Mouse (Mus musculus): ENCODE data around the gene Sema3e. TPM values are rescaled to one million over a fixed set of nuclear protein-coding genes. Genes with fewer than 3 reads are reported as not detected.

Sema3e gene
- total RNA-seq, 1 experiment = 24.6 TPM

- no peaks in the 10 kb centered on the region for H3K4me1 ChIP-seq (ENCODE audit: control insufficient read depth in 2 of 2, insufficient read depth in 2 of 2, low read length in 2 of 2, poor library complexity in 1 of 2)
- no peaks in the 10 kb centered on the region for H3K9me3 ChIP-seq (ENCODE audit: control insufficient read depth, insufficient read depth, low read depth, low read length)
- DNase-seq (ENCODE audit: low read depth, low spot score) = no peak
- no peak overlapping the region for H3K27ac ChIP-seq (ENCODE audit: insufficient read depth, low read depth, low read length, poor library complexity, severe bottlenecking)
- TF ChIP-seq ZC3H11A (IDR thresholded peaks at IDR 0.05; ENCODE audit: borderline replicate concordance, low read depth, low read length) (no peak), HCFC1 (IDR thresholded peaks at IDR 0.05; ENCODE audit: borderline replicate concordance, insufficient read depth, low read length) (no peak), MAFK (IDR thresholded peaks at IDR 0.05; ENCODE audit: insufficient read depth, low read depth, low read length) (no peak), ZNF384 (IDR thresholded peaks at IDR 0.05; ENCODE audit: low read depth, low read length) (no peak), CHD2 (IDR thresholded peaks at IDR 0.05; ENCODE audit: low read depth, low read length) (no peak)
- no peaks in the 10 kb centered on the region for H3K36me3 ChIP-seq (ENCODE audit: control insufficient read depth, insufficient read depth, low read length, poor library complexity, severe bottlenecking)
- no peak overlapping the region for H3K9ac ChIP-seq (ENCODE audit: insufficient read depth, low read depth, low read length, poor library complexity, severe bottlenecking)
- H3K4me3 ChIP-seq (ENCODE audit: insufficient read depth in 1 of 2, low read depth in 1 of 2, low read length in 2 of 2, poor library complexity in 1 of 2, severe bottlenecking in 1 of 2) = no peak overlapping the region
- in situ Hi-C loops (cut with MboI; ENCODE audit: low sequenced_read_pairs in 2 of 2, unreplicated experiment in 2 of 2) = no loop called here
Observed at GRCm38 (mm10) chr5:14062918-14063481, 37.9 kb downstream of the Sema3e start.

- DNase-seq (ENCODE audit: low read depth, low spot score) = peak; percentile 26
- Histone ChIP-seq H3K9me3 (ENCODE audit: control insufficient read depth, insufficient read depth, low read depth, low read length) (no peaks in the 10 kb centered on the region), H3K27ac (ENCODE audit: insufficient read depth, low read depth, low read length, poor library complexity, severe bottlenecking) (no peak overlapping the region; the same call in 1 of the 2 replicates), H3K9ac (ENCODE audit: insufficient read depth, low read depth, low read length, poor library complexity, severe bottlenecking) (no peak overlapping the region), H3K36me3 (ENCODE audit: control insufficient read depth, insufficient read depth, low read length, poor library complexity, severe bottlenecking) (no peaks in the 10 kb centered on the region), H3K4me1 (ENCODE audit: control insufficient read depth in 2 of 2, insufficient read depth in 2 of 2, low read length in 2 of 2, poor library complexity in 1 of 2) (peaks cover 0 to 3% of the 10 kb centered on the region in 2 experiments; a peak in 1 of 4 replicates), H3K4me3 (ENCODE audit: insufficient read depth in 1 of 2, low read depth in 1 of 2, low read length in 2 of 2, poor library complexity in 1 of 2, severe bottlenecking in 1 of 2) (no peak overlapping the region)
- TF ChIP-seq MAFK (IDR thresholded peaks at IDR 0.05; ENCODE audit: insufficient read depth, low read depth, low read length) (peak; percentile 96), CHD2 (IDR thresholded peaks at IDR 0.05; ENCODE audit: low read depth, low read length) (no peak)
- in situ Hi-C loops (cut with MboI; ENCODE audit: low sequenced_read_pairs in 2 of 2, unreplicated experiment in 2 of 2) = no loop called here
Observed at GRCm38 (mm10) chr5:14073152-14073551, 48.1 kb downstream of the Sema3e start.

DNA sequence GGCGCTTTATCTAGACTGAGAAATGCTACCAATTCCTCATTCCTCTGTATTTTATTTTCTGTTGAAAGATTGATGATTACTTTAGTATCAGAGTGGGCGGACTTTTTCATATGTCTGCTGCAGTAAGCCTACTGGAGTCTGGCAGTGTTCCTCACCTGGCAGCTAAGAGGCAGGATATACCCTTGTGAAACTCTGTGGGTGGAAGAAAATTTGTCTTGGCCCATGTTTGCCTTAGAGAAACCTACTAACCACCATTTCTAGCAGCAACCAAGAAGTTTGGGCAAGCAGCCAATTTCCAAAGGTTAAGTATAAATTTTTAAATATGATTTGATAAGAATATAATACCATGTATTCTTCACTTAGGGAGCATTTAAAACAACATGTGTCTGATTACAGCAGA, 63.0 kb downstream of the Sema3e start:
- no peak for DNase-seq (ENCODE audit: low read depth, low spot score)
- no peak for TF ChIP-seq HCFC1 (IDR thresholded peaks at IDR 0.05; ENCODE audit: borderline replicate concordance, insufficient read depth, low read length)
- no peak for TF ChIP-seq CHD2 (IDR thresholded peaks at IDR 0.05; ENCODE audit: low read depth, low read length)
- TF ChIP-seq ZC3H11A (IDR thresholded peaks at IDR 0.05; ENCODE audit: borderline replicate concordance, low read depth, low read length) = no peak
- no peak for TF ChIP-seq ZNF384 (IDR thresholded peaks at IDR 0.05; ENCODE audit: low read depth, low read length)
- TF ChIP-seq MAFK (IDR thresholded peaks at IDR 0.05; ENCODE audit: insufficient read depth, low read depth, low read length) = no peak
- no peak overlapping the region for H3K27ac ChIP-seq (ENCODE audit: insufficient read depth, low read depth, low read length, poor library complexity, severe bottlenecking)
- no peaks in the 10 kb centered on the region for H3K36me3 ChIP-seq (ENCODE audit: control insufficient read depth, insufficient read depth, low read length, poor library complexity, severe bottlenecking)
- H3K4me1 ChIP-seq (ENCODE audit: control insufficient read depth in 2 of 2, insufficient read depth in 2 of 2, low read length in 2 of 2, poor library complexity in 1 of 2) = no peaks in the 10 kb centered on the region
- H3K4me3 ChIP-seq (ENCODE audit: insufficient read depth in 1 of 2, low read depth in 1 of 2, low read length in 2 of 2, poor library complexity in 1 of 2, severe bottlenecking in 1 of 2) = no peak overlapping the region
- in situ Hi-C loops (cut with MboI; ENCODE audit: low sequenced_read_pairs in 2 of 2, unreplicated experiment in 2 of 2) = no loop called here
- H3K9ac ChIP-seq (ENCODE audit: insufficient read depth, low read depth, low read length, poor library complexity, severe bottlenecking) = no peak overlapping the region
- no peaks in the 10 kb centered on the region for H3K9me3 ChIP-seq (ENCODE audit: control insufficient read depth, insufficient read depth, low read depth, low read length)

DNA sequence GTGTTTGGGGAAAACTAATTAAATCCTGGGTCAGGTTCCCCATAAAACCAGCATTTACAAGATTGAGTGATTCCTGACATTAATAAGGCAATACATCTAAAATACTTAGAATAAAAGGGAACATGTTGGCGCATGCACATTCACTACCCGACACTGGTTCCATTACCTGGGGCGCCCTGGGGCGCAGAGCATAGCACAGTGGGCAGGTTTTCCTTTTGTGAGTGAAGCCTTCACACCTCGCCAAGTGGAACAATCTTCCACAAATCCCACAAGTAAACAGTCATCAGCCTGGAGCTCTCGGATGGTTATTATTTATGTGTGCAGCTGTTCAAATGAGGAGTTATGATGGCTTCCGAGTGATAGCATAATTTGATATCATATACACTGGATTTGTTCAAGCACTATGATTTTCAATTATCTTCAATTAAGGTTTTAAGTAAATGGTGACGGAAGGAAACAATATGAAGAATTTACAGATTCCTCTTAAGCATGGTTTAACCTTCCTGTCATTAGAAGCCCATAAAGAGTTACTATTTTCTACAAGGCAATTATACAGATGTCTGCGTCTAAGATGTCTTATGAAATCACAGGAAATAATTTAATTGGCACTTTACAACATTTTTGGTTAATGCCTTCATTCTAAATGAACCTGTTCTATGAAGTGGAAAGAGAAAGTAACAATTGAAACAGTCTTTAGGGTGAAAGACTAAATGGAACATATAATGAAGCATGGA, 65.0 kb downstream of the Sema3e start:
- no peak overlapping the region for H3K27ac ChIP-seq (ENCODE audit: insufficient read depth, low read depth, low read length, poor library complexity, severe bottlenecking)
- H3K4me3 ChIP-seq (ENCODE audit: insufficient read depth in 1 of 2, low read depth in 1 of 2, low read length in 2 of 2, poor library complexity in 1 of 2, severe bottlenecking in 1 of 2) = no peak overlapping the region
- H3K9ac ChIP-seq (ENCODE audit: insufficient read depth, low read depth, low read length, poor library complexity, severe bottlenecking) = no peak overlapping the region
- DNase-seq (ENCODE audit: low read depth, low spot score) = no peak
- TF ChIP-seq HCFC1 (IDR thresholded peaks at IDR 0.05; ENCODE audit: borderline replicate concordance, insufficient read depth, low read length) (no peak), ZC3H11A (IDR thresholded peaks at IDR 0.05; ENCODE audit: borderline replicate concordance, low read depth, low read length) (no peak), ZNF384 (IDR thresholded peaks at IDR 0.05; ENCODE audit: low read depth, low read length) (no peak), MAFK (IDR thresholded peaks at IDR 0.05; ENCODE audit: insufficient read depth, low read depth, low read length) (no peak), CHD2 (IDR thresholded peaks at IDR 0.05; ENCODE audit: low read depth, low read length) (no peak)
- H3K36me3 ChIP-seq (ENCODE audit: control insufficient read depth, insufficient read depth, low read length, poor library complexity, severe bottlenecking) = no peaks in the 10 kb centered on the region
- H3K9me3 ChIP-seq (ENCODE audit: control insufficient read depth, insufficient read depth, low read depth, low read length) = no peaks in the 10 kb centered on the region
- H3K4me1 ChIP-seq (ENCODE audit: control insufficient read depth in 2 of 2, insufficient read depth in 2 of 2, low read length in 2 of 2, poor library complexity in 1 of 2) = no peaks in the 10 kb centered on the region
- in situ Hi-C loops (cut with MboI; ENCODE audit: low sequenced_read_pairs in 2 of 2, unreplicated experiment in 2 of 2) = no loop called here
